Mouse (Mus musculus) kidney, postnatal 10 days (tissue): ENCODE results near the gene Gm20683.
"Not testable (repeated sequence)": the region's sequence is repeated elsewhere in the genome, so short reads cannot be mapped to it uniquely, and the experiment has no call there.

Source experiments
- DNase-seq: peaks from one replicate; pipeline ENCODE4 v3.0.0; 2021; ENCODE audit warnings: mixed read lengths

Gm20683 gene

DNA sequence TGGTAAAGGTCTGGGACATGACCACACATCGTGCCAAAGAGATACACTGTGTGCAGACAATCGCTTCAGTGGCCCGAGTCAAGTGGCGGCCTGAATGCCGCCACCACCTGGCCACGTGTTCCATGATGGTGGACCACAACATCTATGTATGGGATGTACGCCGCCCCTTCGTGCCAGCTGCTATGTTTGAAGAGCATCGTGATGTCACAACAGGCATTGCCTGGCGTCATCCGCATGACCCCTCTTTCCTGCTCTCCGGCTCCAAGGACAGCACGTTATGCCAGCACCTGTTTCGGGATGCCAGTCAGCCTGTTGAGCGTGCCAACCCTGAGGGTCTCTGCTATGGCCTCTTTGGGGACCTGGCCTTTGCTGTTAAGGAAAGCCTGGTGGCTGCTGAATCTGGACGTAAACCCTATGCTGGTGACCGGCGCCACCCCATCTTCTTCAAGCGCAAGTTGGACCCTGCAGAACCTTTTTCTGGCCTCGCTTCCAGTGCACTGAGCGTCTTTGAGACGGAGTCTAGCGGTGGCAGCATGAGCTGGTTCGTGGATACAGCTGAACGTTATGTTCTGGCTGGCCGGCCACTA is 15.5 kb downstream of the Gm20683 start:
- DNase-seq: no peak

DNA sequence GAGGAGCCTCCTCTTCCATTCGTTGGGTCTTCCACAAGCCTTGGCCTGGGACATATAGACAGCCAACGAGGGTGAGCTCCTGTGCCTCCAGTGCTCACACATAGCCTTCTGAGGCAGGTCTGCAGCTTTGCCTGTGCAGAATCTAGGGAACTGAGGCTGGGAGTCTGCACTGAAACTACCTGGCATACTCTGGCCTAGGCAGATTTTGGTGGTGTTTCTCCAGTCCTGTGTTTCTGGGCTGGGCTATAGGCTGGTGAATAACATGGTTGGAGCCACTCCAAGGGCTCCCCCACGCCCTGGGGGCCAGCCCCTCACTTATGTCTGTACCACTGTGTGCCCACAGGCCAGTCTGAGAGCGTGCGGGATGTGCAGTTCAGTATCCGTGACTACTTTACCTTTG is 16.3 kb downstream of the Gm20683 start:
- DNase-seq: peak; percentile 16

DNA sequence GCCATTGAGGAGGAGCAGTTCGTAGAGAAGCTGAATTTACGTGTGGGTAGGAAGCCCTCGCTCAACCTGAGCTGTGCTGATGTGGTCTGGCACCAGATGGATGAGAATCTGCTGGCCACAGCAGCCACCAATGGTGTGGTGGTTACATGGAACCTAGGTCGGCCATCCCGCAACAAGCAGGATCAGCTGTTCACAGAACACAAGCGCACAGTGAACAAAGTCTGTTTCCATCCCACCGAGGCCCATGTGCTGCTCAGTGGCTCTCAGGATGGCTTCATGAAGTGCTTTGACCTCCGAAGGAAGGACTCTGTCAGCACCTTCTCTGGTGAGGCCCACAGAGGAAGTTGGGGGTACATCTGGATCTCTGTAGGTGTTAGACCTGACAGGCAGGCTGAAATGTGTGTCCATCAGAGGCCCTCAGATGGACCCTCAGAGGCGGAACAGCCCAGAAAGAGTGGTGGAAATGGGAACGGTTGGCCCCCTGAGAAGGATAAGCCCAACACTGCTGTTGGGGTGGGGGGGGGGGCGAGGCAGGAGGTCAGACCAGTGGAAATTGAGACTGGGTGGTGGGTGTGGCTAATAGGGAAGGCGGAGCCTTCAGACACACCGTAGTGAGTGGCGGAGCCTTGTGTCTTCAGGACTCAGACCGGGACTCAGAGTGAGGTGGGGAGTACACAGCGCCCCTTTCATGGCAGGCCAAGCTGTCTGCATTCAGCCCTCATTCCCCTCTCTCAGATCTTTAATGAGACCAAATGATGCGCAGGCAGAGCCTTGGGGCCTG is 17.0 kb downstream of the Gm20683 start:
- no peak for DNase-seq

DNA sequence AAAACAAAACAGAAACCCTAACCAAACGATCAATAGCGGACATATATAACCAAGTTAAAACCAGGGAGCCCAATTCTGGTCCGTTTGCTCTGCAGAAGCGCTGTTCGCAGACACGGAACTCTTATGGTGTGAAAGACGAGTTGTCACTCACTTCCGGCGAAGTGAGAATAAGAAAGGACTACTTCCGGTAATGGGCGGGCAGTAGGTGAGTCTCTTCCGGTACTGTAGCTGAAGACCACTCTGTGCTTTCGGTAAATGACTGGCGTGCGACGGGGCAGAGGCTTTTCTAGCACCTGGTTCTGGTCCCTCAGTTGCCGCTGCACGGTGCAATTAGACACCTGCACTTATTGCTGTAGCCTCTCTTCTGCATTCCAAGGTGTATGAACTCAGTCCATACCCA is 18.1 kb downstream of the Gm20683 start, which contains the start of gene Wdr24:
TSS of gene Wdr24 (plus strand) at position 176 of the 400 bp plus-strand sequence.
- peak; percentile 81 for DNase-seq

DNA sequence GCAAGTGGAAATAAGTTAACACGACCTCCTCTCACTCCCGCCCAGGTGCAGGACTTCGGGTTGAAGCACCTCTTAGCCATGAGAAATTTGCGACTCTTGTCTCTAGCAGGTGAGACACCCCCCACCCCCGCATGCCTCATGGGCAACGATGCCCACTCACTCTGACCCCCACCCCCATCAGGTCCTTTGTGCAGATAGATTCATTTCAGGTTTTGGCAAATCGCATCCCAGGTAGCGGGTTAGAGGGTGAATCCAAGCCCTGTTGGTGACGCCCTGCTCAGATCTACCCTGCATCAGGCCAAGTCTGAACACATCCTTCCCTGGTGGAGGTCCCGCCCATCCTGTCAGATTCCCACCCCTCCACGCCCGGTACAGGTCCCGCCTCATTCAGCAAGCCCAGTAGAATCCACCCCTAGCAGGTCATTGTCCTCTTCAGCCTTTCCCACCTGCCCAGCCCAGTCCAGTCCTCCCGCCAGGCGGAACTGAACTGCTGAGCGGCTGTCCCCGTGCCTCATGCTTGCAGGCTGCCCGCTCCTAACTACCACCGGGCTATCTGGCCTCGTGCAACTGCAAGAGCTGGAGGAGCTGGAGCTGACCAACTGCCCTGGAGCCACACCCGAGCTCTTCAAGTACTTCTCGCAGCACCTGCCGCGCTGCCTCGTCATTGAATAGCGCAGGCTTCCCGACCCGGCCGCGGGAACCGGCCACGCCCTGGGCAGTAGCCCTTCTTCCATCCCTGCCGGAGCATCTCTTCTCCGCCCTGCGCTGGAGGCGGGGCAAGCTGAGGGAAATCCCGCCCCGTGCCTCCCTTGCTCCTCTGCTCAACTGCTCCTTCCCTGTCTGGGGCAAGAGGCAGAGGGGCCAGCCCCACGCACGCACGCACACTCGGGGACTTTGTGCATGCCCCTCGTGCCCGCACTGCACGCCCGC is 22.4 kb downstream of the Gm20683 start:
- peak; percentile 29 for DNase-seq

DNA sequence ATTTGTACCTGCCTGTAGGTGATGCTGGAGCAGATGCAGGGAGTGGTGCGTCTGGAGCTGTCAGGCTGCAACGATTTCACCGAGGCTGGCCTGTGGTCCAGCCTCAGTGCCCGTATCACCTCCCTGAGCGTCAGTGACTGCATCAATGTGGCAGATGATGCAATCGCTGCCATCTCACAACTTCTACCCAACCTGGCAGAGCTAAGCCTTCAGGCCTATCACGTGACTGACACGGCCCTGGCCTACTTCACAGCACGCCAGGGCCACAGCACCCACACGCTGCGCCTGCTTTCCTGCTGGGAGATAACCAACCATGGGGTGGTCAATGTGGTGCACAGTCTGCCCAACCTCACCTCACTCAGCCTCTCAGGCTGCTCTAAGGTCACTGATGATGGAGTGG is 23.9 kb downstream of the Gm20683 start:
- DNase-seq: no peak

DNA sequence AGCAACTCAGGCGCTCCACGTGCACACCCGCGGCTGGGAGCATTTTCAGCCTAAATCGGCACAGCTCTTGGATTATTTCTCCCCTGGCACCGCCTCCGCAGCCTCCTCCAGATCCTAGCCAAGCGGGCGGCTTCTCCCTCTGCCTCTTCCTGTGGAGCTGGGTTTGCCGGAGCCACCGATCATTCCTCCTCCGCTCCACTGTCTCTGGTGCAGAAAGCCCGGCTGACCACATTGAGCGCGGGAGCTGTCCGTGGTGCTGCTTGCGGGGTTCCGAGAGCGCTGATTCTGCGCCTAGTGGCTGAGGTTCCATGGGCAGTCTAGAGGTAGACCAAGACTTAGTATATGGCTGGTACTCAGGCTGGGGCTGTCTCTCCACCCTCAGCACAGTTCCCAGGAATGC is 28.1 kb downstream of the Gm20683 start:
- peak; percentile 96 for DNase-seq

DNA sequence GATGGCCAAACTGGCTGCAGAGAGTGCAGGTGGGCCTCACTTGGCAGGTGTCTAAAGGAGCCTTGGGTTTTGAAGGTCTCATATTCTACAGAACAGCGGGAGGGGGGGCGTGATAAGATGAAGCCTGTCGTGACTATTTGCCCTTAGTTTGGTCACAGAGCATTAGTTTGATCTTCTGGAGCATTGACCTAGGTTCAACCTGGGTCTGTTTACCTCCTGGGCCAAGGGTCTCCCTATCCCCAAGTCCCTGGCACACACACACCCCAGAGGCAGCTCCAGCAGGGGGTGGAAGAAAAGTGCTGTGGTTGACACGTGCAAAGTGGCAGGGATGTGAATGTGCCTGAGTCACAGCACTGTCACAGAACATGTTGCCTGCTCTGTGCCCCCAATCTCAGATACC is 30.7 kb downstream of the Gm20683 start:
- no peak for DNase-seq

DNA sequence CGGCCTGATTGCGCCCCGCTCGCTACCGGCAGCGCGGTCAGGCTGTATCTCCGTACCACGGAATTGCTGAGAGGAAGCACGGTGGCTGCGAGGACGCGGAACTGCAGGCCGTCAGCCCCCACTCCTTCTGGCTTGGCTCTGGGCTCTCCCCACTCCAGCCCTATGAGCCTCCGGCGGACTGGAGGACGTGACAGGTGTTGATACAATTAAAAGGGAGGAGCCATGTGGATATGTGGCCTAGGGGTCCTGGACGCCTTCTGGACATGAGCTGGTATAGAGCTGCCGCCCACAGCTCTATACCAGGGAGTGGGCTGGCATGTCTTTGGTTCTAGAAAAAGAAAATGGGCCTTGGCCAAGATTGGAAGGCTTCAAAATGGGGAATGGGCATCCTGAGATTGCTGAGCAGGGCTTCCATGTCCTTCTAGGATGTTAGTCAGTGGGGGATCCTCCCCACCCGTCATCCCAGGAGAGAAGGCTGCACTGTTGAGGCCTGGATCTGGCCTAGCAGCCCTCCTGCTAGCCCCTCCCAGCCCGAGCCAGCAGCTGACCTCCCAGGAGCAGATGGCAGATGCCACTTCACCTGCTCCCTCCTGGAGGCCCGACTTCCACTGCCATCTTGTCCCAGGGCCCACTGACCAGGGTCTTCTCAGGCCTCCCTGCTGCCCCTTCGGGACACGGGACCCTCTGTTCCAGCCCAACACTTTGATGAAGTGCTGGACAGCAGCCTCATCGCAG is 31.8 kb downstream of the Gm20683 start:
- peak; percentile 29 for DNase-seq

DNA sequence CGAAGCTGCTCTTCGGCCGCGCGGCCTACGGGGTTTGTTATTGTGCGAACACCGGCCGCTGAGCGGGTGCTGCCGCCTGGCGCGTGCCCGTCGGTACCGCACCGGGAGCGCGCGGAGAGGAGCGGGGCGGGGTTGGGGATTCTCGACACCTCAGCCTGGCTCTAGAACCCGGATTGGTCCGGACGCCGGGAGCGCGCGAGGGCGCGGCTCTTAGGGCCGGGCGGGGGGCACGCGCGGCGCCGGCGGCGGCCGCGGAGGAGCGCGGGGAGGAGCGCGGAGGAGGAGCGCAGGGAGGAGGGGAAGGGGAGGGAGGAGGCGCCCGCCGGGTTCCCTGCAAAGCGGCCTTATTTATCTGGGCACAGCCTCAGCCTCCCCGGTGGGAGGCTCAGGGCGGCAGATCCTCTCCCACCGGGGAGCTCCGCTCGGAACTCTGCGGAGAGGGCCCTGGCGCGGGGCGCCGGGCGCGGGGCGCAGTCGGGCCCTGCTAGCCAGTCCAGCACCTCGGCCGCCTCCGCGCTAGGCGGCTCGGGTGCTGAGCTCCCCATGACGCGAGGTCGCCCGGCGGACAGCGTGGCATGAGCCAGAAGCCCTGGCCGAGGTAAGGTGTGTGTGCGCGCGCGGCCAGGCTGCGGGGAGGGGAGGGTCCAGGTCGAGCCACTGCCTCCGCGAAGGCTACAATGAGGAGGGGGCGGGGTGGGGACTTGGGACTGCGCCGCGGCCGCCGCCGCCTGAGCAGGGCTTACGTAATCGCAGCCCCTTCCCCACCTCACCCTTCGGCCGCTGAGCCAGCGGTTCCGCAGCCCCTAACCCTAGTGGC is 32.6 kb downstream of the Gm20683 start, which contains the start of gene Fbxl16:
TSS of gene Fbxl16 (plus strand) at position 297 of the 817 bp plus-strand sequence.
- DNase-seq: peak; percentile 81

DNA sequence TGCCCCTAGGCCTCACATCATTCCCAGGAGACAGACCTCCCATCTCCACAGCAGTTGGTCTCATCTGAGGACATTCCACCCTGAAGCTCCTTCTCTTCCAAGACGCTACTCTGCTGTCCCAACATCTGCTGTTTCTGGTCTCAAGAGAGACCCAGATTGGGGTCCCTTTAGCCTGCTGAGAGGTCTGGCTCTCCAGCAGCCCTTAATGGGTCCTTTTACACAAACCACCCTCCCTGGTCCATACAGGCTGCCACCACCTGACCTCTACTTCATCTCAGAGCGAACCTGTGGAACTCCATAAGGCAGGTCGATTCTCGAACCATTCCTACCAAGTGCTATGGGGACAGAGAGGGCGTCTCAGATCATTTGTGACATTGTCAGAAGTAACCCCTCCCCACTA is 33.5 kb downstream of the Gm20683 start:
- DNase-seq: no peak

DNA sequence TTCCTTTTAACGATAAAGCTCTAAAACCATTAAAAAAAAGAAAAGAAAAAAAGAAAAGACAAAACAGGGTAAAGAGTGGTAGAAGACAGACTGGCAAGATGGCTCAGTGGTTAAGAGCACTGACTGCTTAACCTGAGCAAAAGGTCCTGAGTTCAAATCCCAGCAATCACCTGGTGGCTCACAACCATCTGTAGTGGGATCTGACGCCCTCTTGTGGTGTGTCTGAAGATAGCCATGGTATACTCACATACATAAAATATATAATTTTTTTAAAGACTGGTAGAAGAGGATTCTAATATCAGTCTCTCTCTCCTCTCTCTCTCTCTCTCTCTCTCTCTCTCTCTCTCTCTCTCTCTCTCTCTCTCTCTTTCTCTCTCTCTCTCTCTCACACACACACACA is 34.1 kb downstream of the Gm20683 start:
- DNase-seq: not testable (repeated sequence)

DNA sequence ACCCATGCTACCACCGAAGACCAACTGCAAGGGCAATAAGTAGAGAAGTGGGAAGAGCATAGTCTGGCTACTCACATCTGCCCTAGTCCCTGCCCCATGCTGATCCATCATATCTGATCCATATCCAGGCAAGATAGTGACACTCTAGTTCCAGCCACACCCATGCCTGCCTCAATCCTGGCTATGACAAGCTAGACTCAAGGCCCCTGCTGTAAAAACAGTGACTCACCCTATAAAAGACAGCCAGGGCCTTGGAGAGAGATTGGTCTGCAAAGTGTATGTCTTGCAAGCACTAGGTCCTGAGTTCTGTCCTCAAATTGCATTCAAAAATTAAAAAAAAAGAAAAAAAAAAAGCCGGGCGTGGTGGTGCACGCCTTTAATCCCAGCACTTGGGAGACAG is 35.1 kb downstream of the Gm20683 start:
- DNase-seq: no peak

DNA sequence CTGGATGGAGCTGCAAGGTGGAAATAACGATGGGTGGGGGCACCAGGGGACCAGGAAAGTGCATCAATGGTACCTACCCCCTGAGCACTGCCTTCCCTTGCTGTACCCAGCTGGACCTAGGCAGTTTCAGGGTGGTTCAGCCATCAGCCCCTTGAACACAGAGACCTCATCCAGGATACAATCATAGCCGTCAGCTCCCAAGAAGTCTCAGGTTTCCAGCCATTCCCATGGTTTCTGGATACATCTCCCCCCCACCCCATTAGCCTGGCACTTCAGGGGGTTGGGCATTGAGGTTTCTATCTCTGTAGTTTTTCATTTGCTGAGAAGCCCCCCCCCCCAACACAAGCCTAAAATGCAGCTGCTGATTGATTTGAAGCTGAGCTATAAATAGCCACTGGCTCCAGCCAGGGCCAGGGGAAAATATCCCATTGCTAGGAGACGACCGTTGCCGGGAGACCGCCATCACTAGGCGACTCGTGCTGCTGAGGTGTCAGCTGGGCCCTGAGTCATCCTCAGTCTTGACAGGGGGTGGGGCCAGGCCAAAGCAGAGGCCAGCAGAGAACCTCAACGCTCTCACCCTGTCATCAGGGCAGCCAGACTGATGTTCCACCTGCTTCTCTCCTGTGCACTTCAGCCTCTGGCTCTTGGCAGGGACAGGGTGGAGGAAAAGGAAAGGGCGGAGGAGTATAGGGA is 38.6 kb downstream of the Gm20683 start:
- no peak for DNase-seq

DNA sequence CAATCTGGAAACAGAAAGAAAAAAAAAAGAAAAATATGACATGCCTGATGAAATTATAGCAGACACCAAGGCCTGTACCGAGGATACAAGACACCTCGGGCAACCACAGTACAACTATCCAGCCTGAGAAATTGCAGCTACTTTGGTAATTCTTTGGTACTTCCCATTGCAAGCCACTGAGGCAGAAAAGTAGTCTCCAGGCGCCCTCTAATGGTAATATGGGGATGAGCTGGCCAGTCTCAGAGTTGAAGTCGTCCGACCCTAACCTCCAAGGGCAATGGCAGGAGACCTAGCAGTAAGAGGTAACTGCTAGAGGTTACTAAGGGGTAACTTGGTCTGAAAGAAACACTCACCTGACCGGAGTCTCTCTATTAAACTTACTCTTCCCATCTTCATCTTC is 40.5 kb downstream of the Gm20683 start:
- DNase-seq: peak; percentile 76

DNA sequence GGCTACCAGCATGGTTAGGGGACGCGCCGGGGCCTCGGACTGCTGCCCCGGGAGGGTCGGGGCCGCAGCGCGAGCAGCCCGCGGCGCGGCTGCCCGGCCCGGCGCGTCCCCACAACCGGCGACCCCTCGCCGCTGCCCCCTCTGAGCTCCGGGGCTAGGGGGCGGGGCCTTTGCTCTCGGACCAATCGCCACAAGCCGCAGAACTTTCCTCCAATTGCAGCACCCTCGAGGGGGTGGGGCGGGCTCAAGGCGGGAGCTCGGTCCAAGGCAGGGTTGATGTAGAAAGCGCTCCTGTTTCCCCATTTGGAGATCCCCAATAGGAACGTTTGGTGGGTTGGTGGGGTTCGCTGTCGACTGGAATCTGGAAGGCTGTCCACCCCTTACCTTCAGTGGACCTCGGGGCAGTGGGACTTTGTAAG is 44.6 kb downstream of the Gm20683 start, which contains the start of gene Metrn:
TSS of gene Metrn (minus strand) at position 186 of the 419 bp plus-strand sequence.
- DNase-seq: peak; percentile 95

DNA sequence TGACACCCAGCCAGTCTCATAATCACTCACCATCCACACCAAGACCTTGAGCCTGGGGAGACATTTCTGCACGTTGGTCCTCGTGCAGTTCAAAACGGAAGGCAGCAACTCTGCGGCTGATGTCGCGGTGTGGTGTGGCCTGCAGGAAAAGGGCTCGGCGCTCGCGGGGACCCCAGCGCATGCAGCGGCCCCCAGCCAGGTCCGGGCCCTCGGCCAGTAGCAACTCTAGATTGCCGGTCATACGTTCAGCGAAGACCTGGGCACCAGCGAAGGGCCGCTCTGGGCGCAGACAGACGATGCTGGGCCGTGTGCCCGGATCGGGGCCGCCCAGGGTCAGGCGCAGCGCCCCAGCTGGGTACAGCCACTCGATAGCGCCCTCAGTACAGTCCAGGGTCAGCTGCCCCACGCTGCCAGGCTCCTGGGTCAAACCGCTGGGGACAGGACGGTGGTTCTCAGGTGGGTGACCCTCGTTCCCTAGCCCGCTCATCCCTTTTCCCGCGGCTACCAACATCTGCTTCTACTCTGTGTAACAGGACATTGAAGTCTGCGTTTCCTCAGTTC is 45.3 kb downstream of the Gm20683 start:
- DNase-seq: peak; percentile 54

DNA sequence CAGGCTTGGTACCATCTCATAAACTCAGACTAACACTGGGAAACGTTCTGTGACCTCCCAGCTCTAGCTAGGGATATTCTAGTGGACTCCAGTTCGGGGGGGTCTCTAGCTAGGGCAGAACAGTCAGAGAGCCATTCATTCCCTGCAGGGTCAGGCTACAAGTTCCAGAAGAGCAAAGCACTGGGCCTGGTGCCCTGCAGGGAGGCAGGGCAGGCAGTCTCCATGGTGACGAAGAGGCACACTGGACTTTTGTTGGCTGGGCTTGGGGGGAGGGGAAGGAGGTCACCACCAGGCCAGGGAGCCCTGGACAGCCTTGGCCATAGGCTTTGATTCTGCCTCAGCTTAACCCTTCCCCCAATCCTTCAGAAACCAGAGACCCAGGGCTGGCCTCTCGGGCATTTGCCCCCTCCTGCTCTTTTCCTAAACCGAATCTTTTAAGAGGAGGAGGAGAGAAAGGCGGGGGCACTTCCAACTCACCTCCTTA is 45.9 kb downstream of the Gm20683 start, which contains the start of gene AC134908.4:
TSS of gene AC134908.4 (minus strand) at position 51 of the 484 bp plus-strand sequence.
- DNase-seq: peak; percentile 72

DNA sequence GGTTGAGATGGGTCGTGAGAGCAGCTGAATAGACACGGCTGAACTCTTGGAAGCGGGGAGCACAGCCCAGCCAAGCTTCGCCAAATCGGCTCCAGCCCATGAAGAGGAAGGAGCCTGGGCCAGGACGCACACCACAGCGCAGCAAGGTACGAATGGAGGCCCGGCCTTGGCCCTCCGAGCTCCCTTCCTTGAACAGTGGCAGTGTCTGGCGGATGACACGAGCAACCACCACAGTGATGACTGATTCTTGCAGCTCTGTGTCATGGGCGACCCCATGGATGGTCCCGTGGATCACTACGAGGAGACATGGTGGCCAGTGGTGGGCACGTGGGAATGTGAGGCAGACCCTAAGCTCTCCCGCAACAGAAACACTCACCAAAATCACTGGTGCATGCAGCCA is 46.6 kb downstream of the Gm20683 start:
- DNase-seq: no peak

DNA sequence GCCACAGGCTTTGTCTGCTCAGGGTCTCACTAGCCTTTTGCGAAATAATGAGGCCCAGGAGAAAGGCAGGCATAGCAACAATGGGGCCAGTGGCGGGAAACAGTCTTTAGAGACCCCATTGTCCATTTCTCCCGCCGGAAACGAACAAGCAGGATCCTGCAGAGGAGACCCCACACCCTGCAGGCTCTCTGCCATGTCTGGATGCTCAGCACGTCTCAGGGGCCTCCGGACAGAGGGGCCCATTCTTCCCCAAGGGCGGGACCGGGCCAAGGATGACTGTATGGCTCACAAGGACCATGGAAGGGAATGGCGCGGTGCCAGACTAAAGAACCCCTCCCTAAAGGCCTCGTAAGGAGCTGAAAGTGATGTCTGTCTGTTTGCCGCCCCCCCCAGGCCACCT is 47.4 kb downstream of the Gm20683 start:
- peak; percentile 29 for DNase-seq
